Mouse (Mus musculus): ENCODE results near the gene Tsnaxip1. TPM values are rescaled to one million over a fixed set of nuclear protein-coding genes. Genes with fewer than 3 reads are reported as not detected.
A peak's percentile ranks its signal among the peaks of the same experiment; 100 is the strongest.

Gene Tsnaxip1
- polyA plus RNA-seq, 3 experiments from 2014 or later: not detected

DNA sequence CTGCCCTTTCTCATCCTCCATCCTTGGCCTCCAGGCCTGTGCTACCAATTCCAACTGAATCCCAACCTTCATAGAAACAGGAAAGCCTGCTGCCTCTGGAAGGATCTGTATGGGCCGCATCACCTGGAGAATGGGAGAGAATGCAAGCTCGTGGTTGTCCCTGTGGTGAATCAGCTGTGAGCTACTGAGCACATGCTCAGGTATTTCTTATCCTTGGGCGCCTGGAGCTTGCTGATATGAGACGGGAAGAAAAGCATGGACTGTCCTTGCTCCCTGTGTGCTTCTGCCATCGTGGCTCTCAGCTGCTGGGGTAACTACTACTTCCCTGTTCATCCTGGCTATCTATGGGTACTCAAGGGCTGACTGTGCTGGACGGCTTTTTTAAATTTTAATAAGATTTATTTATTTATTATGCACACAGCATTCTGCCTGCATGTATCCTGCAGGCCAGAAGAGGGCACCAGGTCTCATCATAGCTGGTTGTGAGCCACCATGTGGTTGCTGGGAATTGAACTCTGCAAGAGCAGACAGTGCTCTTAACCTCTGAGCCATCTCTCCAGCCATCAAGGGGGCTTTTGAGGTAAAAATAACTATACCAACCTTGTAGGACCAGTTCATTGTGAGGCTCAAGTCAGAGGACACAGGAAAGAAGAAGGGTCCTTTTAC lies 39.0 kb downstream of the Tsnaxip1 start:
- no peak for ATAC-seq

DNA sequence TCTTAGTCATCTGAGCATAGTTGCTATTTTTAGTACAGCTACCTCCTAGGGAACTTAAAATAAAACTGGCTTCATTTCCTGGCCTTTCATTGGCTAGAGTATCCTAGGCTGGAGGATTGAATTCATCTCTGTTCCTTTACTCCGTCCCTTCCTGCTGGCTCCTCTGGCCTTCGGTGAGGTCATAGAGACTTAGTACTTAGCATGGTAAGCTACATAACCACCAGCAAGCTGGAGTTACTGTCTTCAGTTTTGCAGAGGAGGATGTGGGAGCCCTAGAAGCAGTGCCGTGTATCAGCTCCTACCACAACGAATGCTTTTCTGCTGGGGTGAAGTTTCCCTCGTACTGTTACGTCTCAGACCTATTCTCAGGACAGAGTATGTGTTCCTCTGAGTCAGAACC lies 46.8 kb downstream of the Tsnaxip1 start:
- ATAC-seq: no peak

DNA sequence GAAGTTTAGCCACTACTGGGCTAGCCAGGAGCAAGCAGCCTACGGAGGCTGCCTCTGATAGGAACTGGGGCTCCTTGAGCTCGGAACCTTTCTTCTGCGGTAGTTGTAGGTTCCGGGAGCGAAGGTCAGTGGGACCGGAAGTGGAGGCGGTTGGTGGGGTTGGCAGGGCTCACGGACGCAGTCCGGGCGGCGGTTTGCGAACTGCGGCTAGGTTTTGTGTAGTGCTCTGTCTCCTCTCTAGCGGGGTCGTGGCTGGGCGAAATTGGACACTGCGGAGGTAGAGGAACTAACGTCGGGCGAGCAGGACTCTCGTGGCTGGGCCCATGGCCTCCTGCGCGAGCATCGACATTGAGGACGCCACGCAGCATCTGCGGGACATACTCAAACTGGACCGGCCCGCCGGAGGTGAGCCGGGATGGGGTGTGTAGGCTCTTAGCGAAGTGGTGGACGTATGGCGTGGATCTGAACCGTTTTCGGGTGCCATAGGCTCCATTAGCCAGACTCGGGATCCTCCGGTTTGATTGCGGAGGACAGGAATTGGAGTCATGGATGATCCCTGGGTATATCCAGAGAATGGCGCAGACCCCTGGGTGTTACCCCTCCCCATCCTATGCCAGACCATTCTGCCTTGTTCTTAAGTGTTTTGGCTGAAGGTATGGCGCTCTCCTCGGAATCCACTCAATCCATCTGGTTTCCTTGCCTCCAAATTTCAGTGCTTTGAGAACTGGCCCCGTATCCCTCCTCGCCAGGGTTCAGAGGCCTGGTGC lies 53.4 kb downstream of the Tsnaxip1 start, which contains the start of gene Edc4:
Gene Edc4 (plus strand): TSS at position 128 of the 767 bp plus-strand sequence.
- ATAC-seq: peak; percentile 94

DNA sequence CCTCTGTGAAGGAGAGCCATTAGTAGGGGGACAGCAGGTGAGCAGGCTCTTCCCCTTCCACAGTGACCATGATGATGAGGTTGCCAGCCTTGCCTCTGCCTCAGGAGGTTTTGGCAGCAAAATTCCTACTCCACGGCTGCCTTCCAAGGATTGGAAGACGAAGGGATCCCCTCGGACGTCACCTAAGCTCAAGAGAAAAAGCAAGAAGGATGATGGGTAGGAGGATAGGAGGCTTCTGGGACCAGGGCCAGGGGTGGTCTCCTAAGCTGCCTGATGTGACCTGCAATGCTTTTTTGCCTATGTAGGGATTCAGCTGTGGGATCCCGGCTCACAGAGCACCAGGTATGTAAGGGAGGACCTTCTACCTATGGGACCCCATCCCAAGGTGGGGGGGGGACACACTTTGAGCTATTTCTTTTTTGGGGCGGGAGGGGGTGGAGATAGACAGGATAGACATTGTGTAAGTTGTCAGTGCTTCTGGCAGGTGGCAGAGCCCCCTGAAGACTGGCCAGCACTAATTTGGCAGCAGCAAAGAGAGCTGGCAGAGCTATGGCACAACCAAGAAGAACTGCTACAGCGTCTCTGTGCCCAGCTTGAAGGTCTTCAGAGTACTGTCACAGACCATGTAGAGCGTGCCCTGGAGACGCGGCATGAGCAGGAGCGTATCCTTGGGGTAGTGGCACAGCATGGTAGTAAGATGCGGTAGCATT lies 62.4 kb downstream of the Tsnaxip1 start:
- ATAC-seq: no peak

DNA sequence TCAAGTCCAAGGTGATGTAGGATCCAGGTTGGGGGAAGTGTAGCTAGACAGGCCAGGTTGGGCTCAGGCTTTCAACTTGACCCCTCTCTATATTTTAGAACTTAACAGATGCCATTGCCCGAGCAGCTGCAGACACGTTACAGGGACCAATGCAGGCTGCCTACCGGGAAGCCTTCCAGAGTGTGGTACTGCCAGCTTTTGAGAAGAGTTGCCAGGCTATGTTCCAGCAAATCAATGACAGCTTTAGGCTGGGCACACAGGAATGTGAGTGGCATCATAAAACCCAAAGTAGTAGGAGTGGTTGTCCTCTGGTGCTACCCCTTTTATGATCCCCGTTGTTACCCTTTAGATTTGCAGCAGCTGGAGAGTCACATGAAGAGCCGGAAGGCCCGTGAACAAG lies 63.3 kb downstream of the Tsnaxip1 start:
- ATAC-seq: no peak

DNA sequence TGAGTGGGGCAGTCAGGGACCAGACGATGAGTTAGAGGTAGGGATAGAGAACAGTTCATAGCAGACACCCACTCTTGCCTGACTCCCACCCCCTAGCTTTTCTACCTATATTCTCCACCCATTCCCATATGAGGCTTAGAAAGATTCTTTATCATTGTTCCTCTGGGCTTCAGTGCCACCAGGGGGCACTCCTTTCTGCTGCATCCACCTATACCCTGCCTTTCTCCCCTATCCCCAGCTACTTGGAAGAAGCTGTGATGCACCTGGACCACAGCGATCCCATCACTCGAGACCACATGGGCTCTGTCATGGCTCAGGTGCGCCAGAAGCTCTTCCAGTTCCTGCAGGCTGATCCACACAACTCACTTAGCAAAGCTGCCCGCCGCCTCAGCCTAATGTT lies 64.9 kb downstream of the Tsnaxip1 start:
- no peak for ATAC-seq

DNA sequence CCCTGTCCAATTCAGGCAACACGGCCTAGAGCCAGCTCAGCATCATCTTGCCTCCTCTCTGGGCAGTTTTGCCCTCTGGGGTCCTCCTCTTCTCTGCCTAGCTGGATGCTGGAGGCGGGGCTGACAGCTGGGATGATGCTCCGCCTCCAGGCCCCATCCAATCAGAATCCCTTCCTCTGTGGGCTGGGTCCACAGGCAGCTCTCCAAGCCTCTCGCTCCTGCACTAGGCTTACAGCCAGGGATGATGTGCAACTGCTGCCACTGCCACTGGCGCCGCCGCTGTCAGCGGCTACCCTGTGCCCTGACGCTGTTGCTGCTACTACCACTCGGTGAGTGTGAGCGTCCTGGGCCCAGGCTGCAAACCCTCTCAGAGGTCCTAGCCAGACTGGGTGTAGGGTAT lies 65.8 kb downstream of the Tsnaxip1 start, which contains the start of gene Nrn1l:
Gene Nrn1l (plus strand): TSS at position 229 of the 400 bp plus-strand sequence.
- no peak for ATAC-seq

Other genes with a start within 250 kb of the Tsnaxip1 start
- gene Ripor1, start 222.5 kb upstream of the Tsnaxip1 start, polyA plus RNA-seq (2017; shearing (Covaris generic)): 1 to 10 TPM; 6.1 to 9.3 (median 8.7) TPM
- gene Ctcf, start 191.2 kb upstream of the Tsnaxip1 start, polyA plus RNA-seq (2017; shearing (Covaris generic)): 10 to 100 TPM; 52.4 to 66.1 (median 56.0) TPM
- 1 to 10 TPM in 2 of 3 experiments, under 1 TPM in 1; 0.74 to 2.5 (median 1.5) TPM for gene Agrp, start 190.3 kb upstream of the Tsnaxip1 start, polyA plus RNA-seq (2017; shearing (Covaris generic))
- 1 to 10 TPM; 4.6 to 6.8 (median 6.6) TPM for gene Carmil2, start 141.5 kb upstream of the Tsnaxip1 start, polyA plus RNA-seq (2017; shearing (Covaris generic))
- 10 to 100 TPM; 53.2 to 71.2 (median 54.5) TPM for gene Acd, start 126.6 kb upstream of the Tsnaxip1 start, polyA plus RNA-seq (2017; shearing (Covaris generic))
- gene Pard6a, start 126.6 kb upstream of the Tsnaxip1 start, polyA plus RNA-seq (2017; shearing (Covaris generic)): 10 to 100 TPM in 1 of 3 experiments, 1 to 10 TPM in 2; 7.2 to 11.0 (median 9.0) TPM
- not detected for gene 4933405L10Rik, start 120.1 kb upstream of the Tsnaxip1 start, polyA plus RNA-seq (2017; shearing (Covaris generic))
- gene Enkd1, start 119.5 kb upstream of the Tsnaxip1 start, polyA plus RNA-seq (2017; shearing (Covaris generic)): 1 to 10 TPM; 1.3 to 2.9 (median 1.9) TPM
- gene Gfod2, start 69.1 kb upstream of the Tsnaxip1 start, polyA plus RNA-seq (2017; shearing (Covaris generic)): 1 to 10 TPM; 1.7 to 5.9 (median 3.9) TPM
- gene Ranbp10, start 381 bp upstream of the Tsnaxip1 start, polyA plus RNA-seq (2017; shearing (Covaris generic)): 1 to 10 TPM; 5.3 to 8.7 (median 5.9) TPM
- 10 to 100 TPM; 13.8 to 22.1 (median 18.4) TPM for gene Cenpt, start 25.5 kb downstream of the Tsnaxip1 start, polyA plus RNA-seq (2017; shearing (Covaris generic))
- gene Thap11, start 27.4 kb downstream of the Tsnaxip1 start, polyA plus RNA-seq (2017; shearing (Covaris generic)): 1 to 10 TPM; 5.5 to 6.7 (median 6.0) TPM
- gene Nutf2, start 32.8 kb downstream of the Tsnaxip1 start, polyA plus RNA-seq (2017; shearing (Covaris generic)): 10 to 100 TPM; 10.8 to 70.1 (median 13.0) TPM
- 10 to 100 TPM; 28.1 to 41.1 (median 33.9) TPM for gene Edc4, start 53.1 kb downstream of the Tsnaxip1 start, polyA plus RNA-seq (2017; shearing (Covaris generic))
- 1 to 10 TPM in 2 of 3 experiments, not detected in 1; 1.2 to 1.8 TPM for gene Nrn1l, start 65.8 kb downstream of the Tsnaxip1 start, polyA plus RNA-seq (2017; shearing (Covaris generic))
- 10 to 100 TPM; 10.0 to 14.4 (median 11.1) TPM for gene Pskh1, start 72.7 kb downstream of the Tsnaxip1 start, polyA plus RNA-seq (2017; shearing (Covaris generic))
- gene Ctrl, start 106.1 kb downstream of the Tsnaxip1 start, polyA plus RNA-seq (2017; shearing (Covaris generic)): 1 to 10 TPM; 3.0 to 4.1 (median 3.4) TPM
- gene Psmb10, start 110.7 kb downstream of the Tsnaxip1 start, polyA plus RNA-seq (2017; shearing (Covaris generic)): 100 to 1,000 TPM; 368 to 388 (median 373) TPM
- gene Lcat, start 115.7 kb downstream of the Tsnaxip1 start, polyA plus RNA-seq (2017; shearing (Covaris generic)): under 1 TPM; 0.44 to 0.67 (median 0.45) TPM
- 1 to 10 TPM; 5.4 to 8.8 (median 6.4) TPM for gene Slc12a4, start 138.4 kb downstream of the Tsnaxip1 start, polyA plus RNA-seq (2017; shearing (Covaris generic))
- not detected for gene Dpep3, start 151.7 kb downstream of the Tsnaxip1 start, polyA plus RNA-seq (2017; shearing (Covaris generic))
- 10 to 100 TPM; 29.0 to 36.7 (median 32.2) TPM for gene Dus2, start 163.6 kb downstream of the Tsnaxip1 start, polyA plus RNA-seq (2017; shearing (Covaris generic))
- not detected for gene Dpep2nb, start 178.2 kb downstream of the Tsnaxip1 start, polyA plus RNA-seq (2017; shearing (Covaris generic))
- gene Ddx28, start 184.2 kb downstream of the Tsnaxip1 start, polyA plus RNA-seq (2017; shearing (Covaris generic)): 10 to 100 TPM in 2 of 3 experiments, 1 to 10 TPM in 1; 9.3 to 15.6 (median 12.3) TPM
- gene Nfatc3, start 231.1 kb downstream of the Tsnaxip1 start, polyA plus RNA-seq (2017; shearing (Covaris generic)): 10 to 100 TPM; 35.1 to 41.7 (median 37.1) TPM

All from inflammation-experienced regulatory T-cells, adult 6 months (primary cell).